Mouse (Mus musculus) liver, adult 2 months (tissue): ENCODE results near the gene Ngly1.

ENCODE experiments used
- CTCF ChIP-seq: fragments of 200-500 bp; IDR thresholded peaks from 2 replicates; pipeline ENCODE4 v1.5.1; 2011; ENCODE audit warnings: low read depth, low read length, control low read depth
- POLR2A ChIP-seq: fragments of 200-500 bp; IDR thresholded peaks from 2 replicates; pipeline ENCODE4 v1.6.1; 2011; ENCODE audit warnings: low read length, control low read depth; ENCODE audit not compliant: insufficient read depth; ENCODE audit errors: extremely low read depth

DNA sequence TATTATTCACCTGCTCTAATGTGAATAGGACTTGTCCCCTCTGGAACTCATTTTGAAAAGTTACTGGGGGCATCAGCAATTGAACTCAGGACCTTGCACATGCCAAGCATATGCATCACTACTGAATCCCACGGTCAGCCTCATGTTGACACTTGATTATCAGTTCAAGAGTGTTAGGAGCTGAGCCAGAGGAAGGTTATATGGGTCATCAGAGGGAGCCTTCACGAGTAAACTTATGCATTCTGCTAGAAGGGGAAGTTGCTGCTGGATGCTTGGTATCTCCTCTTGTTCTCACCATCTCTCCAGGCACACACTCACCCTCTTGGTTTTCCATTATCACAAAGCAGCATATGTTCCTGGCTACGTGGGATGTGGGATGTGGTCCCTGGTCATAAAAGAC, 47.4 kb upstream of the Ngly1 start:
- TF ChIP-seq CTCF (no peak), POLR2A (no peak)
